ENCODE assay signal across 8 mouse cellular contexts in the genomic region with DNA sequence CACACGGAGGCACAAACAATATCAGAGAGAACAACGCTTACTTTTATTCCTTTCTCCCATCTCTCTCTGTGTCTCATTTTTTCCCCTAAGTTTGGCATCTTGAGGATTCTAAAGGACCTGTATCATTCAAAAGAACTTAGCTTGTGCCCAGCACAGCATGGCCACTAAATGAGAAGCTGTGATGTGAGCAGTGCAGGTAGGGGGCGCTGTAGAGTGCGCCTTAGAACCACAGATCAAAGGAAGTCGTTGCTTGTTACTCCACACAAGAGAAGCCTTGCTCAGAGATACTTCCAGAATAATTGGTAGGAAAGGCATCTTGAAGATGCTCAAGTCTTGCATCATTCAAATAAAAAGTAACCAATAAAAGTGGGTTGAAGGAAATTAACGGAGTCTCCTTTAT.
DNase-seq lines count a peak whose midpoint lies in the region; ATAC-seq lines count a peak whose summit lies in the region.

No protein-coding gene starts in this region.

- H3K9ac ChIP-seq in midbrain, embryonic 11.5 days (ENCODE audit: low read length), result no peak overlapping the region
- H3K9ac ChIP-seq in midbrain, embryonic 13.5 days (replicated peaks), result no peak overlapping the region

- no peaks in the 10 kb centered on the region for H3K4me1 ChIP-seq in midbrain, embryonic 11.5 days (ENCODE audit: control insufficient read depth, insufficient read depth, low read length)
- peaks cover 13% of the 10 kb centered on the region; the same call in 1 of the 2 replicates for H3K4me1 ChIP-seq in midbrain, embryonic 13.5 days (replicated peaks)

- H3K27ac ChIP-seq in midbrain, embryonic 11.5 days (ENCODE audit: low read depth, low read length), result no peak overlapping the region
- H3K27ac ChIP-seq in midbrain, embryonic 13.5 days, result no peak overlapping the region

- H3K36me3 ChIP-seq in midbrain, embryonic 11.5 days (ENCODE audit: control insufficient read depth, insufficient read depth, low read length), result no peaks in the 10 kb centered on the region
- H3K36me3 ChIP-seq in midbrain, embryonic 13.5 days, result no peaks in the 10 kb centered on the region

- DNase-seq in cerebellum, adult 18-20 months, result peak; percentile 24 to 54
- DNase-seq in midbrain, embryonic 11.5 days (ENCODE audit: low spot score, missing footprints), result peak; percentile 87
- DNase-seq in cerebellum, adult 9-10 months, result peak; percentile 41
- peak; percentile 66 for DNase-seq in heart, postnatal 4 days
- DNase-seq in lung, postnatal 4 days, result peak; percentile 56 to 64
- DNase-seq in spleen, adult 12 weeks (ENCODE audit: low spot score), result no peak

- WGBS in midbrain, embryonic 11.5 days, result 42% methylated on average over 6 of the region's 6 CpGs
- WGBS in midbrain, embryonic 13.5 days, result 40% methylated on average over 6 of the region's 6 CpGs

- no peaks in the 10 kb centered on the region for H3K27me3 ChIP-seq in midbrain, embryonic 11.5 days (ENCODE audit: control insufficient read depth, insufficient read depth, low read length)
- H3K27me3 ChIP-seq in midbrain, embryonic 13.5 days, result no peaks in the 10 kb centered on the region

- H3K4me3 ChIP-seq in midbrain, embryonic 11.5 days (ENCODE audit: low read depth, low read length), result no peak overlapping the region
- no peak overlapping the region for H3K4me3 ChIP-seq in midbrain, embryonic 13.5 days (replicated peaks)

- no peaks in the 10 kb centered on the region for H3K9me3 ChIP-seq in midbrain, embryonic 11.5 days (ENCODE audit: control insufficient read depth, low read length)
- no peaks in the 10 kb centered on the region for H3K9me3 ChIP-seq in midbrain, embryonic 13.5 days

- H3K4me2 ChIP-seq in midbrain, embryonic 11.5 days, result no peak overlapping the region
- H3K4me2 ChIP-seq in midbrain, embryonic 13.5 days (replicated peaks), result no peak overlapping the region

- no peak for ATAC-seq in cerebellum, adult (ENCODE audit: insufficient number of reproducible peaks, low FRiP score, low TSS enrichment)
- no peak for ATAC-seq in midbrain, embryonic 11.5 days (ENCODE audit: low FRiP score)
- ATAC-seq in midbrain, embryonic 13.5 days, result no peak
